Mouse (Mus musculus) lung, postnatal 0 days (tissue): ENCODE measurements around the gene Ror1. TPM values are rescaled to one million over a fixed set of nuclear protein-coding genes. Genes with fewer than 3 reads are reported as not detected.

Source experiments
- ATAC-seq: fragments of 200-750 bp; cut with Nextera tagmentation; 2 replicates; pipeline ENCODE4 v1.8.0; 2017; ENCODE audit warnings: moderate library complexity
- DNase-seq: peaks from one replicate; pipeline ENCODE4 v3.0.0-alpha.2; 2016; ENCODE audit warnings: low spot score
- H3K27ac ChIP-seq: fragments of 300-500 bp; sonication (generic); 2 replicates; pipeline ENCODE4 v1.5.1; 2014; ENCODE audit warnings: antibody characterized with exemption, mild to moderate bottlenecking, low read length, mixed read lengths
- H3K27me3 ChIP-seq: fragments of 300-500 bp; sonication (generic); replicated peaks from 2 replicates; pipeline ENCODE4 v1.6.1; 2014; ENCODE audit warnings: low read length, mixed read lengths; ENCODE audit not compliant: insufficient read depth
- H3K36me3 ChIP-seq: fragments of 300-500 bp; sonication (generic); 2 replicates; pipeline ENCODE4 v1.6.1; 2014; ENCODE audit warnings: low read length, mixed read lengths; ENCODE audit not compliant: insufficient read depth
- H3K4me1 ChIP-seq: fragments of 300-500 bp; sonication (generic); 2 replicates; pipeline ENCODE4 v1.6.1; 2014; ENCODE audit warnings: antibody characterized with exemption, low read depth, low read length, mixed read lengths; ENCODE audit not compliant: insufficient read depth
- H3K4me2 ChIP-seq: fragments of 300-500 bp; sonication (generic); replicated peaks from 2 replicates; pipeline ENCODE4 v1.6.1; 2014; ENCODE audit warnings: low read depth, mild to moderate bottlenecking, low read length, moderate library complexity, mixed read lengths
- H3K4me3 ChIP-seq: fragments of 300-500 bp; sonication (generic); 2 replicates; pipeline ENCODE4 v1.5.1; 2014; ENCODE audit warnings: low read depth, low read length
- H3K9ac ChIP-seq: fragments of 300-500 bp; sonication (generic); replicated peaks from 2 replicates; pipeline ENCODE4 v1.6.1; 2014; ENCODE audit warnings: low read depth, mild to moderate bottlenecking
- H3K9me3 ChIP-seq: fragments of 300-500 bp; sonication (generic); 2 replicates; pipeline ENCODE4 v1.6.1; 2016; ENCODE audit warnings: low read length, mixed read lengths
- CTCF ChIP-seq: IDR thresholded peaks from 2 replicates; pipeline ENCODE4 v1.5.1; 2016; ENCODE audit warnings: antibody characterized with exemption, mild to moderate bottlenecking
- EP300 ChIP-seq: IDR thresholded peaks from 2 replicates; pipeline ENCODE4 v1.6.1; 2016; ENCODE audit warnings: antibody characterized with exemption, mild to moderate bottlenecking, control low read depth
- WGBS: fragments of 180-500 bp; shearing (Covaris S2); extraction: QIAGEN DNeasy Blood & Tissue Kit; methylation state at CpG from one replicate; pipeline ENCODE4 v1.1.7; 2014; 5-methylcytosine and 5-hydroxymethylcytosine counted together
- polyA plus RNA-seq: library from polyadenylated mRNA; unstranded; fragments of >200 nt; fragmentation: Nextera tagmentation; extraction: Ambion mirVana; gene quantifications from 2 replicates; pipeline ENCODE4 v1.2.1, GENCODE M21; 2015

Gene Ror1
- polyA plus RNA-seq, 1 experiment from 2014 or later, result 6.2 TPM

- WGBS, result 4% methylated on average over 21 of the region's 21 CpGs
- ATAC-seq, result 0 out of 2 replicates have a peak, but pooled peaks have one; percentile 3
- DNase-seq, result peak; percentile 30
Measured at GRCm38 (mm10) chr4:100096596-100097181, 1.1 kb downstream of the Ror1 start.

GRCm38 (mm10) chr4:100097364-100097979 is 1.9 kb downstream of the Ror1 start:
- H3K36me3 ChIP-seq, result no peaks in the 10 kb centered on the region
- peak overlapping the region; percentile 83 for H3K4me2 ChIP-seq
- no peaks in the 10 kb centered on the region for H3K4me1 ChIP-seq
- no peak overlapping the region for H3K27ac ChIP-seq
- H3K27me3 ChIP-seq, result no peaks in the 10 kb centered on the region
- no peak overlapping the region for H3K9ac ChIP-seq
- WGBS, result 22% methylated on average over 10 of the region's 10 CpGs
- DNase-seq (no peak), ATAC-seq (no peak)
- no peaks in the 10 kb centered on the region for H3K9me3 ChIP-seq
- TF ChIP-seq CTCF, result no peak
- TF ChIP-seq EP300, result no peak
- peak overlapping the region; percentile 71; the same call in 1 of the 2 replicates for H3K4me3 ChIP-seq

More at GRCm38 (mm10) chr4:100096596-100097181, 1.1 kb downstream of the Ror1 start:
- Histone ChIP-seq H3K4me1 (no peaks in the 10 kb centered on the region), H3K4me2 (peak overlapping the region; percentile 83), H3K9me3 (no peaks in the 10 kb centered on the region), H3K4me3 (peak overlapping the region; percentile 71), H3K27ac (peak overlapping the region; percentile 77), H3K9ac (peak overlapping the region; percentile 58), H3K27me3 (no peaks in the 10 kb centered on the region), H3K36me3 (no peaks in the 10 kb centered on the region)
- no peak for TF ChIP-seq EP300
- TF ChIP-seq CTCF, result no peak

- DNase-seq (peak; percentile 34), ATAC-seq (peak; percentile 25)
- 24% methylated on average over 7 of the region's 7 CpGs for WGBS
- Histone ChIP-seq H3K9ac (0 out of 2 replicates have a peak overlapping the region, but pooled peaks have one; percentile 5), H3K9me3 (no peaks in the 10 kb centered on the region), H3K36me3 (no peaks in the 10 kb centered on the region), H3K27ac (peak overlapping the region; percentile 51; the same call in 1 of the 2 replicates), H3K27me3 (no peaks in the 10 kb centered on the region), H3K4me3 (no peak overlapping the region), H3K4me1 (no peaks in the 10 kb centered on the region), H3K4me2 (no peak overlapping the region)
- TF ChIP-seq EP300 (no peak), CTCF (no peak)
Measured at GRCm38 (mm10) chr4:100101066-100101820, 5.7 kb downstream of the Ror1 start.

- no peak overlapping the region for H3K9ac ChIP-seq
- WGBS, result 30% methylated on average over 5 of the region's 5 CpGs
Measured at GRCm38 (mm10) chr4:100101844-100102243, 6.3 kb downstream of the Ror1 start.

GRCm38 (mm10) chr4:100104241-100104640 is 8.7 kb downstream of the Ror1 start:
- DNase-seq (no peak), ATAC-seq (no peak)
- H3K4me2 ChIP-seq, result no peak overlapping the region
- H3K4me3 ChIP-seq, result no peak overlapping the region
- 55% methylated on average over 1 of the region's 1 CpGs for WGBS
- no peaks in the 10 kb centered on the region for H3K9me3 ChIP-seq
- H3K9ac ChIP-seq, result no peak overlapping the region
- no peak for TF ChIP-seq EP300
- no peak for TF ChIP-seq CTCF
- no peaks in the 10 kb centered on the region for H3K36me3 ChIP-seq
- no peak overlapping the region for H3K27ac ChIP-seq
- no peaks in the 10 kb centered on the region for H3K27me3 ChIP-seq
- H3K4me1 ChIP-seq, result peaks cover 5% of the 10 kb centered on the region; the same call in 1 of the 2 replicates

More at GRCm38 (mm10) chr4:100101844-100102243, 6.3 kb downstream of the Ror1 start:
- H3K36me3 ChIP-seq, result no peaks in the 10 kb centered on the region
- ATAC-seq (peak; percentile 81), DNase-seq (peak; percentile 59)
- H3K27me3 ChIP-seq, result no peaks in the 10 kb centered on the region
- H3K9me3 ChIP-seq, result no peaks in the 10 kb centered on the region
- no peaks in the 10 kb centered on the region for H3K4me1 ChIP-seq
- TF ChIP-seq CTCF, result no peak
- TF ChIP-seq EP300, result peak; percentile 58; the same call in 1 of the 2 replicates
- no peak overlapping the region for H3K4me2 ChIP-seq
- no peak overlapping the region for H3K27ac ChIP-seq
- no peak overlapping the region for H3K4me3 ChIP-seq

- Histone ChIP-seq H3K9ac (no peak overlapping the region), H3K36me3 (no peaks in the 10 kb centered on the region), H3K4me1 (peaks cover 5% of the 10 kb centered on the region; the same call in 1 of the 2 replicates), H3K27me3 (no peaks in the 10 kb centered on the region), H3K9me3 (no peaks in the 10 kb centered on the region), H3K27ac (no peak overlapping the region), H3K4me3 (no peak overlapping the region), H3K4me2 (no peak overlapping the region)
- ATAC-seq, result no peak
- WGBS, result 60% methylated on average over 9 of the region's 9 CpGs
- DNase-seq, result no peak
- no peak for TF ChIP-seq CTCF
- TF ChIP-seq EP300, result no peak
Measured at GRCm38 (mm10) chr4:100107593-100107992, 12.0 kb downstream of the Ror1 start.
